Mouse (Mus musculus) ES-Bruce4 (cell line): ENCODE measurements around the gene Txndc15. TPM values are rescaled to one million over a fixed set of nuclear protein-coding genes. Genes with fewer than 3 reads are reported as not detected.

Experiments
- H3K27ac ChIP-seq: 2 replicates; pipeline ENCODE4 v1.5.1; 2012; ENCODE audit warnings: low read length, inconsistent platforms; ENCODE audit not compliant: insufficient read depth
- H3K27me3 ChIP-seq: 2 replicates; pipeline ENCODE4 v1.6.1; 2012; ENCODE audit warnings: mild to moderate bottlenecking, low read length, inconsistent platforms; ENCODE audit not compliant: control insufficient read depth, poor library complexity, insufficient read depth, severe bottlenecking
- H3K36me3 ChIP-seq: 2 replicates; pipeline ENCODE4 v1.6.1; 2012; ENCODE audit warnings: inconsistent platforms, mild to moderate bottlenecking, low read length, moderate library complexity; ENCODE audit not compliant: control insufficient read depth, poor library complexity, insufficient read depth, severe bottlenecking
- H3K4me1 ChIP-seq: one replicate; pipeline ENCODE4 v1.8.1; 2011; ENCODE audit warnings: low read length; ENCODE audit not compliant: control insufficient read depth, insufficient read depth
- H3K4me3 ChIP-seq: 2 replicates; pipeline ENCODE4 v1.5.1; 2011; ENCODE audit warnings: low read depth, mild to moderate bottlenecking, low read length
- H3K9ac ChIP-seq: 2 replicates; pipeline ENCODE4 v1.6.1; 2012; ENCODE audit warnings: low read depth, mild to moderate bottlenecking, inconsistent platforms; ENCODE audit not compliant: poor library complexity, severe bottlenecking
- H3K9me3 ChIP-seq: replicated peaks from 2 replicates; pipeline ENCODE4 v1.6.1; 2012; ENCODE audit warnings: mild to moderate bottlenecking, low read length, inconsistent platforms; ENCODE audit not compliant: control insufficient read depth, poor library complexity, insufficient read depth, severe bottlenecking
- CTCF ChIP-seq: IDR thresholded peaks from one replicate; pipeline ENCODE4 v1.8.1; 2011; ENCODE audit warnings: low read depth, low read length
- EP300 ChIP-seq: IDR thresholded peaks from 2 replicates; pipeline ENCODE4 v1.6.1; 2011; ENCODE audit warnings: low read depth, low read length; ENCODE audit not compliant: insufficient read depth
- POLR2A ChIP-seq: IDR thresholded peaks from one replicate; pipeline ENCODE4 v1.8.1; 2011; ENCODE audit warnings: low read length; ENCODE audit not compliant: insufficient read depth
- polyA plus RNA-seq: library from polyadenylated mRNA; stranded (reverse); fragments of >200 nt; gene quantifications from 2 replicates; pipeline ENCODE4 v1.2.4, GENCODE M21; 2011; ENCODE audit warnings: low read depth; ENCODE audit not compliant: missing spikeins, insufficient read depth, insufficient read length

The Txndc15 gene
- 16.6 and 18.8 TPM in 2 replicates for polyA plus RNA-seq

GRCm38 (mm10) chr13:55714501-55715166 lies at the start of gene Txndc15:
Gene Txndc15, plus strand, starts transcription at chr13:55714650.
- TF ChIP-seq EP300 (peak; percentile 63; the same call in 1 of the 2 replicates), POLR2A (peak; percentile 61), CTCF (no peak)
- no peaks in the 10 kb centered on the region for H3K9me3 ChIP-seq
- peak within 1 kb of the TSS; percentile 82 for H3K4me3 ChIP-seq
- H3K9ac ChIP-seq, result peak within 1 kb of the TSS; percentile 93
- peak within 1 kb of the TSS; percentile 82 for H3K27ac ChIP-seq
- H3K27me3 ChIP-seq, result no peaks in the 10 kb centered on the region
- no peaks in the 10 kb centered on the region for H3K36me3 ChIP-seq
- H3K4me1 ChIP-seq, result peaks cover 2% of the 10 kb centered on the region

DNA sequence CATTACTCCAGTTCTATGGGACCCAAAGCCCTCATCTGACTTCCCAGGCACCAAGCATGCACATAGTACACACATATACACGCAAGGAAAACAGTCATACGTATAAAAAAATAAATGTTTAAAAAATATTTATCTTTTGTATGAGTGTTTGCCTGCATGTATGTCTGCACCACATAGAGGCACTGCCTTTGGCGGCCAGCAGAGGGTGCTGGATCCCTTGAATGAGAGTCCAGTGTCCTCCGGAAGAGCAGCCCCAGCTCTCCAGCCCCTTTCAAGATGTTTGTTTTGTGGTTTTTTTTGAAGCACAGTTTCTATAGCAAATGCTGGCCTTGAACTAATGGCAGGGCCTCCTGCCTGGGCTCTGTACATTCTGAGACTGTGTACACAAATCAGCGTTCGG lies 45.9 kb upstream of the Txndc15 start:
- H3K27ac ChIP-seq, result no peak overlapping the region
- H3K4me1 ChIP-seq, result no peaks in the 10 kb centered on the region
- H3K9me3 ChIP-seq, result no peaks in the 10 kb centered on the region
- no peak overlapping the region for H3K9ac ChIP-seq
- H3K36me3 ChIP-seq, result peaks cover 54% of the 10 kb centered on the region
- H3K4me3 ChIP-seq, result no peak overlapping the region
- no peak for TF ChIP-seq EP300
- peak; percentile 69 for TF ChIP-seq CTCF
- H3K27me3 ChIP-seq, result no peaks in the 10 kb centered on the region

DNA sequence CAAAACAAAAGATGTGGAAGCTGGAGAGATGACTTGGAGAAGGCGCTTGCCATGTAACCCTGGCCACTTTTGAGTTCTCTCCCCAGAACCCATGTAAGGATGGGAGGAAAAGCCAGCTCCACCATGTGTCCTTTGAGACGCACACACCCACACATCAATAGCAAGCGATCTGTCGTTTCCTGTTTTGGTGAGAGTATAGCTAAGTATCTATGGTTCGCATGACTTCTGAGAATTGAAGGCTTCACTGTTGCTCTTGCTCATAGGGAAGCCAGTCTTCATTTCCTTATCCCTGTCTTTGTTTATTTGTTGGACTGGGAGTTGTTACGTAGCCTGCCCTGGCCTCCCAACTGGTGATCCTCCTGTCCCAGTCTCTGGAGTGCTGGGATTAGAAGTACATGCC lies 41.7 kb upstream of the Txndc15 start:
- Histone ChIP-seq H3K36me3 (peaks cover 48% of the 10 kb centered on the region), H3K9me3 (no peaks in the 10 kb centered on the region), H3K27me3 (no peaks in the 10 kb centered on the region), H3K27ac (no peak overlapping the region), H3K4me3 (no peak overlapping the region), H3K9ac (no peak overlapping the region), H3K4me1 (no peaks in the 10 kb centered on the region)
- TF ChIP-seq POLR2A (no peak), EP300 (no peak)

- TF ChIP-seq EP300 (no peak), CTCF (no peak), POLR2A (no peak)
- no peak overlapping the region for H3K4me3 ChIP-seq
- H3K36me3 ChIP-seq, result peaks cover 39% of the 10 kb centered on the region
- H3K9ac ChIP-seq, result no peak overlapping the region
- no peaks in the 10 kb centered on the region for H3K27me3 ChIP-seq
- H3K4me1 ChIP-seq, result no peaks in the 10 kb centered on the region
- no peak overlapping the region for H3K27ac ChIP-seq
- H3K9me3 ChIP-seq, result no peaks in the 10 kb centered on the region
Observed at GRCm38 (mm10) chr13:55677364-55677763, 37.1 kb upstream of the Txndc15 start.

DNA sequence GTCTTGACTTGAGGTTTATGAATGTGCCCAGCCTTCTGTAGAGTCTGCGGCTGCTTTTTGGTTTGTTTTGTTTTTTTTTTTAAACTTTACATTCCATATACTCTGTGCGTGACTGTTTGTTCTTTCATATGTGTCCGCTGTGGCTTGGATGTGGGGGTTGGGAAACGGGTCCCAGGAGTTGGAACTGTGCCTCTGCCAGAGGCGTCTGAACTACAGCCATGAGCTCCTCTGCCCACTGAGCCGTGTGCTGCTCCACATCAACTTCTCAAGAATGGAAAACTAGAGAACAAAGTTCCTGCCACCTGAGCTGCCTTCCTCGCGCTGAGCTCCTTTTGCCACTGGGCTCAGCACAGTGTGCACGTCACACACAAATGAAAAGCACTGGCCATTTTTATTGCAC lies 32.2 kb upstream of the Txndc15 start:
- TF ChIP-seq POLR2A (no peak), EP300 (no peak), CTCF (no peak)
- H3K27me3 ChIP-seq, result no peaks in the 10 kb centered on the region
- no peaks in the 10 kb centered on the region for H3K9me3 ChIP-seq
- H3K9ac ChIP-seq, result no peak overlapping the region
- no peak overlapping the region for H3K27ac ChIP-seq
- peaks cover 21% of the 10 kb centered on the region for H3K36me3 ChIP-seq
- no peaks in the 10 kb centered on the region for H3K4me1 ChIP-seq
- H3K4me3 ChIP-seq, result no peak overlapping the region

DNA sequence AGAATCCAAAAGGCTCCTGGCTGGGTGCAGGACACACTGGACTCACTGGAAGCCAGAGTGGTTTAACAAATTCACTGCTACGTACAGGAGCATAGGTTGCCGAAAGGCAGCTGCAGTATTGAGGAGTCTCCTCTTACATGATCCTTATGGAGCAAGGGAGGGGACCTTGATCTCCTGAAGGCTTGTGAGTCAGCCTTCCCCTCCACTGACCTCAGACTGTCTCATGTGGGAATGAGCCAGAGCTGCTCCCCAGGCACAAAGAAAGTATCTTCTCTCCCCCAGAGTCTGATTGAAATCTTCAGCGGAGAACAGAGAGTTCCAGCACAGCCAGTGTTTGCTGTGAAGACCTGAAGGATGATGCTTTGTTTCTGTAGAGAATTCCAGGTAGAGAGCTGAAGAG lies 30.9 kb upstream of the Txndc15 start:
- Histone ChIP-seq H3K27ac (no peak overlapping the region), H3K4me3 (no peak overlapping the region), H3K9ac (no peak overlapping the region), H3K27me3 (no peaks in the 10 kb centered on the region), H3K4me1 (no peaks in the 10 kb centered on the region), H3K9me3 (no peaks in the 10 kb centered on the region), H3K36me3 (peaks cover 10% of the 10 kb centered on the region)
- TF ChIP-seq POLR2A (no peak), CTCF (no peak), EP300 (no peak)
